Mouse (Mus musculus) G1E (cell line): ENCODE data around the gene Rad9b.

Experiments
- CTCF ChIP-seq: IDR thresholded peaks from 2 replicates; pipeline ENCODE4 v1.5.1; 2012; ENCODE audit warnings: low read depth, low read length, inconsistent platforms, mixed read lengths
- TAL1 ChIP-seq: conservative IDR thresholded peaks from 2 replicates; pipeline ENCODE4 v1.6.1; 2012; ENCODE audit warnings: low read depth, low read length, inconsistent platforms, mixed read lengths

- TF ChIP-seq CTCF: no peak
- no peak for TF ChIP-seq TAL1
Observed at GRCm38 (mm10) chr5:122399871-122400270, 45.8 kb upstream of the Rad9b start.
